Mouse (Mus musculus): ENCODE results near the gene Zcchc24.
"Not testable (repeated sequence)": the region's sequence is repeated elsewhere in the genome, so short reads cannot be mapped to it uniquely, and the experiment has no call there.

The Zcchc24 gene

DNA sequence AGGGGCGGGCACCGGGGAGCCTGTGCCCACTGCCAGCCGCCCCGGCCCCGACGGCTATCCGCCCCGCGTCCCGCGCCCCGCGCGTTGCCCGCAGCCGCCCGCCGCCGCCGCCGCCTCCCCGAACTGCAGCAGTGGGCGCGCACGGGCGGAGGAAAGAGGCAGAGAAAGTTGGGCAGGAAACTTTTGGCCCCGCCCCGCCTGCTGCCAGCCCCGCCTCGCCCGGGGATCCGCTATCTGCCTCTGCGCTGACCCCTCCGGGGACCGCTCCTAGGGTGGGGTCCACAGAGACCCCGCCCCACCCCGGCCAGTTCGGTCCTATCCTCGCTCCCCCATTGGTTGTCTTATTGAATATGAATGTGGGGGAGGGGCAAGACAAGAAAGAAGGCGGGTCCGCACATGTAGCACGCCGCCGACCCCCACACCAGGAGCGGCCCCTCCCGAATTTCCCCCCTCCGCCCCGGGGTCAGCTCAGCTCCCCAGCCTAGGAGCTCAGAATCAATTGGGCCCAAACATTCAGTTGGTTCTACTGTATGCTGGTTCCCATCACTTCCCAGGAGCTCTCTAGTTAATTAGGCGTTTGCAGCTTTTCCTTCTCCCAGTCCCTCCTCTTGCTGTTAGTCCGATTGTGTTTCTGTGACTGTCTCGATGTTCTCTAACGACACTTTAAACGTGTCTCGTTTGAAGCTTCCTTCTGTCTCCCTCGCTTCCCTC, at the start of gene Zcchc24:
Gene Zcchc24 (minus strand): TSS at position 125 of the 711 bp plus-strand sequence.
- DNase-seq = peak; percentile 95

DNA sequence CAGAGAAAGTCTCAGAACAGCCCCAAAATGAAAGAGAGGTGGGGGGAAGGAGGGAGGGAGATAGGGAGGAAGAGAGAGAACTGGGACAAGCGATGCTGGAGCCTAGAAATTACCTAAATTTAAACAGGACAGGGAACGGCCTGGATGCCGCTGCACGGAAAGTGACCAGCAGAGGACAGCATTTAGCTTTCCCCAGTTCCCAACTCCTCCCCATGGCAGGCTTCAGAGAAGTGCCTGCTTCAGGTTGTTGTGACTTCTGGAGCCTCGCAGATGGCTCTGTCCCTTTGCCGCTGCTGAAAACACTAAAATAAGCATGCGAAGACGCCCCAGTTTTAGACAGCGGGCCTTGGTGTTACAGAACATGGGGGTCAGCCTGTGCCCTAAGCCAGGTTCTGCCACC, 47.6 kb upstream of the Zcchc24 start:
- peak; percentile 72 for DNase-seq

DNA sequence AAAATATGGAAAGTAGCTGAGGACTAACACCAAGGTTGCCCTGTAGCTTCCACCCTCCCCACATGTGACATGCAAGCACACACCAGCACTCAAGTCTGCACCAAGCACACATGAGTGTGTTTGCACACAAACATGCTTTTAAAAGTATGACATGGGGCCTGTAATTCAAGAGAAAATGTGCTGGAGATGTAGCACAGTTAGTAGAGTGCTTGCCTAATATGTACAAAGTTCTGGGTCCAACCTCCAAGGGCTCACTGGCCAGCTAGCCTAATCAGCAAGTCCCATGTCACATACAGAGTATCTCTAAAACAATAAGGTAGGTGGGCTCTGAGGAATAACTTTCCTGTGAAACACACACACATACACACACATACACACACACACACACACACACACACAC, 45.3 kb upstream of the Zcchc24 start:
- DNase-seq = no peak

DNA sequence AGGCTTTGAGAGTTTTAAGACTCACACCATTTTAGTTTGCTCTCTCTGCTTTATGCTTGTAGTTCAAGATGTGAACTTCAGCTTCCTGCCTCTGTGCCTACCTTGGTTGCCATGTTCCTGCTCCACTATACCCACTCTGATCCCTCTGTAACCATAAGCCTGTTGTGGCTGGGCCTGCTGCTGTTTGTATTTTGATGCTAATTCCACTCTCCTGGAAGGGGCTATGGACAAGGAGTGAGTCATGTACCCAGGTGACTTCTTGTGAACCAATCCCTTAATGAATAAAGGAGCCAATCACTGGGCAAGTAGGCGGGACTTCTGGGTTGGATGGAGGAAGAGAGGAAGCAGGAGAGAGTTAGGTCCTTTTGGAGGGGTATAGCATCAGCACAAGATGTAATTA, 42.2 kb upstream of the Zcchc24 start:
- not testable (repeated sequence) for DNase-seq

DNA sequence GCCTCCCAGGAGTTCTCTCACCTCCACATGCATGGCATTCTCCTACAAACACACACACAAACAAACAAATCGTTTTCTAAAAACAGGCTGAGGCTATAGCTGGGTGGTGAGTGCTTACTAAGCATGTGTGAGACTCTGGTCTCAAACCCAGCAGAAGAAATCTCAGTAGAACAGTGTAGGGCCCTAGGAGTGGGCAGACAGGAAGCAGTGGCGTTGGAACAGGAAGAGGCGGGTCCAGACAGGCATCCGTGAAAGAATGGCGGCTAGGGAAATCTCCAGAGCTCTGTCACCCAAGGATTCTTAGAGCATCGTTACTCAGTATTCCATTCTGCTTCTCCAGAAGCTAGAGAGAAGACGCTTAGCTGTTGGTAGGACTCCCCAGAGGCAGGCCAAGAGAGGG, 37.7 kb upstream of the Zcchc24 start:
- DNase-seq = no peak

DNA sequence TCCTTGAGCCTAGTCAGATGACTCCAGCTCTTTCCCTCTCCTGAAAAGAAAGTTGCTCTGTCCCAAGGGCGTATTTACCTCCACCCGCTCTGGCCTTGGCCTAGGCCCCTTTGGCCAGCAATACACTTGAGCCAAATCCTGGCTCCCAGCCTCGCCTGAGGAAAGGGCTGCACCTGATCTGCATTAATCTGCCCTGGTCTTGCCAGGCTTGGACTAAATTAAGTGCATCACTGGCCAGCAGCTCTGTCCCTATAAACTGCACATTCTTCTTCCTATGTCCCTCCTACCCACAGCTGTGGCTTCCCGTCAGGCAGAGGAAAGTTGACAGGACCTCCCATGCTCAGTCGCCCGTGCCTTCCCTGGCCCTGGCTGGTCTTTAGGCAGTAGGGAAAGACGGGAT, 37.0 kb upstream of the Zcchc24 start:
- peak; percentile 49 for DNase-seq

DNA sequence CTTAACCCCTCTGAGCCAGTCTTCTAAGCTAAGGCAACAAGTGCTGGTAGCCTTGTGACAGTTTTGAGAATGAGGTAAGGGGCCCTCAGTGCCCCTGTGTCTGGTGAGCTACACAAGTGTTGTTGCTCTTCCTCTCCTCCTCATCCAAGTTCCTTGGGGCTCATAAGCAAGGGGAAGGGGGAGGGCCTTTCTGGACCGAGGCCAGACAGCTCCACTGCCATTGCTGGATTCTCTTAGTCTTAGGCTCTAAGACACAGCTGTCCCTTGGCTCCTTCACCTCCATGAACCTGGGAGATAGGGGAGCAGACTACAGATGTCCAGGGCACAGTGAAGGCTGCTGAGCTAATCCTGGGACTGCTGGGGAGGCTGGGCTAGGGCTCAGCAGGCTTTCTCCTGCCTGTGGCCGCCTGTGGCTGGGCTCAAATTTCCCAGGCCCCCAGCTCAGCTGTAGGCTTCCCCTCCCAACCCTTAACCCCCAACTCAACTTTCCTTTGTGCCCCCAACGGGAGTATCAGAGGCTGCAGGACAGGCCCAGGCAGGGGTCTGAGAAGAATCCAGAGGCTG, 34.5 kb upstream of the Zcchc24 start:
- no peak for DNase-seq

DNA sequence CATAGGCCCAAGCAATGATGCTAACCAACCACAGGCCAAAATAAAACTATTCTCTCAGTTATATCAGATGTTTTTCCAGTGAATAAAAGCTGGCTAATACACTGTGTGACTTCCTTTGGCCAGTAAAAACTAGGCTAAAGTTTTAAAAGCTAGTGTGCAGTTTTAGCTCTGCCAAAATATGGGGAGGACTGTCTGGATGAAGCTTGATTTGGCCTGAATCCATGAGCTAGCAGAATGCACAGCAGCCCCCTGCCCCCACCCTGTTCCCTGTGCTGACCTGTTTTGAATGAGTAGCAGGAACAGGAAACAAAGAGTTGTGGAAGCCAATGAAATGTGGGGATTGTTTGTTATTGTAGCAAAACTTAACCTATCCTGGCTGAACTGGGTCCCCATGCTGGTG, 33.7 kb upstream of the Zcchc24 start:
- DNase-seq = no peak

DNA sequence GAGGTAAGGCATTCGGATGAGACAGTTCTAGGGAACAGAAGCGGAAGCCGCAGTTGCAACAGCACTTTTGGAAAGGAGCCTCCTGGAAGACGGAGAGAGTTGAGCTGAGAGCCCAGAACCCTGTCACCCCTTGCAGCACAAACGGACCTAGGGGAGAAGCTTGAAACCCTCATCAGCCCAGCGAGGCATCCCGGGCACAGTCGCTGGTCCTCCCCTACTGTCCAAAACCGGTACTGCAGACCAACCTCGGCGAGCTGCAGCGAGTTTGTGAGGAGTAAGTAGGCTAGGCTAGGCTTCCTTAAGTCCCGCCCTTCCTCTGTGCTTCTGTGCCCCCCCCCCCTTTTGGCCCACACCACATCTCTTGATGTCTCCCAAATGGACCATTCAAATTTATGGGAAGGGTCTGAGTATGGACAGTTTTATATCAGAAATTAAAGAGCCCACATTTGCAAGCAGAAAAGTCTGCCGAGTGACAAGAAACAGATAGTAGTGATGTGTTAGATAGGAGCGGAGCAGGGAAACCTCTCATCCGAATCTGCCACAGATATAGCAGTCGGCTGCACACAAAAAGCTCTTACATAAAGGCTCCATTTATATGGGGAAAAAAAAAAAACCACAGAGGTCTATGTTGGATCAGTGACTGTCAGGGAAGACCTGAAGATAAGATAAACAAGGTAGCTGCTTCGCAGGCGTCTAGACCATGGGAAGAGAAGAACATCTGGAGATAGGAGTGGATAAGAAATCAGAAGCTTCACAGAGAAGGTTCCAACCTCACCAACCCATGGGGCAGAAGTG, 31.5 kb upstream of the Zcchc24 start:
- peak; percentile 86 for DNase-seq

DNA sequence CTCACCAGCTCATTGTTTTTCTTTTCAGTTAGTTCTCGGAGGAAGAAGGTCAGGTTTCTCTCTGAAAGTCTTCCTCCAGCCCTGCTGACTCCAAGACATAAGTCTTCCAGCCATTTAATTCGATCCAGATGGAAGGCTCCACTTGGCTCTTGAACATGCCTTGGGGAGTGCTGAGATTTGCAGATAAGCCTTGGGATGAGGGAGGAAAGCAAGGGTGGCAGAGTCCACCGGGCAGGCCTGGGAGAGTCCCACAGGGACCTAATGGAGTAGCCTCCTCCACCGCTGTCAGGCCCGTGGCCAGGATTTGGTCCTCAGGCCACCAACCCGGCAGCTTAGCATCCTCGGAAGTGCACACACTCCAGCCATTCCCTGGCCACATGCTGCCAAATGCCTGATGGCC, 27.8 kb upstream of the Zcchc24 start:
- no peak for DNase-seq

DNA sequence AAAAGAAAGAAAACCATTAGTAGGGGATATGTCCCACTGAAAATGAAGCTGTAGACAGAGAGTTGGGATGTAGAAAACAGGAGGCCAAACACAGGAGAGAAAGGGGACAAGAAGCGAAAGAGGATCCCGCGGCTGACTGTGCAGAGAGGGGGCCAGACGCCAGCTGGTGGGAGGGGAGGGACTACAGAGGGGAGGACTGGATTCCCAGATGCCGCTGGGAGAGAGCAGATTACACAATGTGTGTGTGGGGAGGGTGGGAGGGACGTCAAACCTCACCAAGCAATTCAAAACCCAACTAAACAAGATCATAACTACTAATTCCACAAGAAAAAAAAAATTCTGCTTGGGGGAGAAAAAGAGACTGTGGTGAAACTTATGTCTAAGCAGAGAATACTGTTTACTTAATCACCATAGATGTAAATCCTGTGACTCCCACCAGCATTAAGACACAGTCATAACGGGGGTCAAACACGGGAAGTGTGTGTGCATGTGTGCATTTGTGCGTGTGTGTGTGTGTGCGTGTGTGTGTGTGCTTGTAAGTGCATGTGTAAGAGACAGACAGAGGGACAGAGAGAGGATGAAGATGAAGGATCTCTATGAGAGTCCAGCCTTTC, 26.8 kb upstream of the Zcchc24 start:
- DNase-seq = peak; percentile 78

DNA sequence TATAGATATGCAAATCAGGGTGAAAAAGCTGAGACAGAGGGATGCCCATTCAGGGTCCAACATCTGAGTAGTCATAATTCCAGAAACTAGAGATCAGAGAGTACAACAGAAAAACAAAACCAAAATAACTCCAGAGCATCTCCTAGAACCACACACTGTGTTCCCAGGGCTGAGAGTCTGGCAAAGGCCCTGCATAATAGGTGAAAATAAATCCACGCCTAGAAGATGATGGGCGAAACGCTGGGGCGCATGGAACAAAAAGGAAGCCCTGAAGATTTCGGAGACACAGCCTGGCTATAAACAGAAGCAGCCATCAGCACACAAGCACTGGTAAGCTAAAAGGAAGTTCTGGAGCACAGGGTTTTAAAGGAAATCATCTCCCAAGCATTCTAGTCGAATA, 26.2 kb upstream of the Zcchc24 start:
- DNase-seq = no peak

DNA sequence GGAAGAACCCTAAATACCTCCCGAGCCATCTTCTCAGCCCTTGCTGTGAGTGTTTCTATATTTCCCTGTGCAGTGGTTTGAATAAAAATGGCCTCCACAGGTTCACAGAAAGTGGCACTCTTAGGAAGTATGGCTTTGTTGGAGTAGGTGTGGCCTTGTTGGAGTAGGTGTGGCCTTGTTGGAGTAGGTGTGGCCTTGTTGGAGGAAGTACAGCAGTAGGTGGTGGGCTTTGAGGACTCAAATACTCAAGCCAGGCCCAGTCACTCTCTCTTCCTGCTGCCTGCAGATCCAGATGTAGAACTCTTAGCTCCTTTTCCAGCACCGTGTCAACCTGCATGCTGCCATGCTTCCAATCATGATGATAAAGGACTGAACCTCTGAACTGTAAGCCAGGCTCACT, 25.5 kb upstream of the Zcchc24 start:
- no peak for DNase-seq

DNA sequence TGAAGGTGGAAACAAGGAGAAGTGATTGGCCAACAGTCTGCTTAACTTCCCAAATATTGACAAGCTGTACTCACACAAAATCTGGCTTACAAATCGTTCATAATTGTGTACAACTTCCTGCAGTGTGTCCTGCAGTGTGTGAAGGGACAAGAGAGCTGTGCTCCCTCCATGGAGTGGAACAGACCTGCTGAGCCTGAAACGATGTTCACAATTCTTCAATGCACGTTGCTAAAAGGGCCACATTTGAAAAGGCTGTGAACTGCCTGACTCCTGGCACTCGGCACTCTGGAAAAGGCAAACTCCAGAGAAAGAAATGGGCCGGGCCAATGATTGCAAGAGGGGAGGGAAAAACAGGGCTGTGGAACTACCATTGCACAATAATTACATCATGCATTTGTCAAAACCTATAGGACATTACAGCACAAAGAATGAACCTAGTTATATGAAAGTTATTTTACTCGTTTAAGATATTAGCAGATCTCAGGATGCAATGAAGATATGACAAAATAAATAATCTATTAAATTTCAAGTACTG, 22.0 kb upstream of the Zcchc24 start:
- DNase-seq = no peak

DNA sequence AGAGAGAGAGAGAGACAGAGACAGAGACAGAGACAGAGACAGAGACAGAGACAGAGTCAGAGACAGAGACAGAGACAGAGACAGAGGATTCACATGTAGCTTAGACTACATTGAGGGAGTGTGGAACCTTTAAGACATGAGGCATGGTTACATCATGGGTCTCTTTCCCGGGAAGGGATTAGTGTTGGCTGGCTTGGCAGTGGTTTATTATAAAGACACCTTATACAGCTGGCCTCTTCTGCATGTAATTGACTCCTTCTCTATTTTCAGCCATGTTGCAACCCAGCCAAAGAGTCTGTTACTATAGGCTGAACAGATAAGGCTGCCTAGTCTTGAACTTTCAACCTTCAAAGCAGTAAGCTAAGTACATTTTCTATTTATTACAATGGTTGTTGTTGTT, 21.1 kb upstream of the Zcchc24 start:
- DNase-seq = no peak

DNA sequence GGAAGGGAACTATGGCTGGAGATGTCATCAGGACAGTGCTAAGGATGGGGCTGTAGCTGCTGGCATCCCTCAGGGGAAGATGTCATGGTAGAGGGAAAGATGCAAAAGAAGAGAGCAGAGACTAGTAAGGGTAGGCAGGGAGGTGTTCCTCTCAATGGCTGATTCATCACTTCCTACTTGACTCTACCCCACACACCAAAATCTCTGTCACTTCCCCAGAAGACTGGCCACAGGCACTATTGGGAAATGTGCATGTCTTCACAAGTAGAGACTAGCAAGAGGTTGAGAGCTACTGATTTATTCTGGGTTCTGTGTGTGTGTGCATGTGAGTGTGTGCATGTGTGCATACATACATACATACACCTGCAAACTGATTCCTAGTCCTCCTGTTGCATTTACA, 20.4 kb upstream of the Zcchc24 start:
- no peak for DNase-seq

DNA sequence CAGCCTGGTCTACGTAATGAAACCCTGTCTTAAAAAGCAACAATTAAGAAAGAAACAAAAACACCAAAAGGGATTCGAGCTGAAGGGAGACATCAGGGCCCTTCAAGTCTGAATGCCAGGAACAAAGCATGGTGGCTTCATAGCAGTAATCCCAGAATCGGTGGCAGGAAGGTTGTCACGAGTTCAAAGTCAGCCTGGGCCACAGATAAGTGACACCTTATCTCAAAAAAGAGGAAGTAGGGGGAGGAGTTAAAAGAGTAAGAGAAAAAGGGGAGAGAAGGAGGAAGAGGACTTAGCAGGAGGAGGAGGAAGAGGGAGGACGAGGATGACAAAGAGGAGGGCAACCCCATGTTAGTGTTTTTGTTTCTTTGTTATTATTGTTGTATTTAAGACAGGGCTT, 19.4 kb upstream of the Zcchc24 start:
- no peak for DNase-seq

DNA sequence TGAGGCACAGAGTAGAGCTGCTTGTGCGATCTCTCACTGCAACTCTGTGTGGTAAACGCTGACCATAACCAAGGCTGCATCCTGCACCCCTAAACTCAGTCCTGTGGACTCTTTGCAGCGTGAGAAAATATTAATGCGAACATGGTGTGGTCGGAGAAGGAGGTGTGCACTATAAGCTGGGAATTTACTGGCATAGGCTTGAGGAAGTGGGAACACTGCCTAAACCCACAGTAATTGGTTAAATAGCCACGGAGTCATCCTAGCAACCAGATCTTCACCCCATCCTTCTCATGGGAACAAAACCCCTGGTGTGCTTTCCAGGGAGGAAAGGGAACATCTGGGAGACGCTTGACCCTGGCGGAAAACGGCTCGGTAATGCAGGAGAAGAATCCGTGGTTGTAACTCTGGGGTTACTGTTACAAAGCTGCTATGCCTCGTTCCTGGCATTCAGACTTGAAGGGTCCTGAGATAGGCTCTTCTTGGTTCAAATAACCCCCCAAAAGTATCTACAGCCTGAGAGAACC, 18.6 kb upstream of the Zcchc24 start:
- DNase-seq = no peak

DNA sequence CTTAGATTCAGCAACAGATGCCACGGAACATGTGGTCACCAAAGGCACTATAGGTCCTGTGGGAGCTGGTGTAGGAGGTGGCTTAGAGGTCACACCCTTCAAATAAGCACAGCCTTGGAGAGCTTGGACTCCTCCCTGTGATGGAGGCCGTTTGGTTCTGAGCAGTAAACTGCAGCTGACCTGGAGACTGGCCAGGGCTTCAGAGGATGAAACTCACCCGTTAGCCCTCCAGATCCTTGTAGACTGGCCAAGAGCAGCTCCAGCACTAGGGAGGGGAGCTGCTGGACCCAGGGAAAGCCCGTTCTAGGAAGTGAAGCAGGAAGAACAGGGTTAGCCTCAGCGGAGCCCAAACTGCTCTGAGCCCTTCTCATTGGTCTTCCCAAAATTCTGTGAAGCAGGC, 18.1 kb upstream of the Zcchc24 start:
- no peak for DNase-seq

DNA sequence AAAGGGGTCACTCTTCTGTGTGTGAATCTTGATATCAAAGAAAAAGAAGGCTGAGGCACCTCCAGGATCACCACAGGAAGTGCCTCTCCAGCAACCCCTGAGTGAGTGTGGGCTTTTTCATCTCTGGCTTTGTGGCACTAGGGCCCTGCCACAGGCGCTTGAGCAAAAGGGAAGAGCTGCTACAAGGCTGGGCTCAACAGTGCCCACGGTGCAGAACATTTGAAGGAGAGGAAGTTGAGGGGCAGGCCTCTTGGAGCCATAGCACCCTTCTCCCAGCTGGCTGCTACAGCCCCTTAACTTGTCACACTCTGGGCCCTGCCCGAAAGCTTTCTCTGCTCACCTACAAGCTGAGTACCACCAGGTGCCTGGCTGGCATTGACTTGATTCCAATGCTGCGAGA, 16.4 kb upstream of the Zcchc24 start:
- DNase-seq = no peak

DNA sequence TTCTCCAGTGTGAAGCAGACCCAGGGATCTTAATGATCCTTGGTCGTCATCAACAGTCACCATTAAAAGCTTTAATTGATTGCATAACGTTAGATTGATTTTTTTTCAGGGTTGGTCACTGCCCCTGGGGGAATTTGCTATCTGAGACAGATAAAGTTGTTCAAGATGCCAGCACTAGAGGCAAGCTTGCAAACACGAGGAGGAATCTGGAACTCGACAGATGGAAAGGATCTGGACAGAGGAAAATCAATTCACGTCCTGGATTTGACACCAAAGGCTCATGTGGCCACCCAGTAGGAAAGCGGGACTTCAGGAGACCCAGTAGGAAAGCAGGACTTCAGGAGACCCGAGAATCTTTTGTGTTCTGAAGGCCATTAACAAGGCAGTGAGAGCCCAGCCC, 14.4 kb upstream of the Zcchc24 start:
- DNase-seq = no peak

DNA sequence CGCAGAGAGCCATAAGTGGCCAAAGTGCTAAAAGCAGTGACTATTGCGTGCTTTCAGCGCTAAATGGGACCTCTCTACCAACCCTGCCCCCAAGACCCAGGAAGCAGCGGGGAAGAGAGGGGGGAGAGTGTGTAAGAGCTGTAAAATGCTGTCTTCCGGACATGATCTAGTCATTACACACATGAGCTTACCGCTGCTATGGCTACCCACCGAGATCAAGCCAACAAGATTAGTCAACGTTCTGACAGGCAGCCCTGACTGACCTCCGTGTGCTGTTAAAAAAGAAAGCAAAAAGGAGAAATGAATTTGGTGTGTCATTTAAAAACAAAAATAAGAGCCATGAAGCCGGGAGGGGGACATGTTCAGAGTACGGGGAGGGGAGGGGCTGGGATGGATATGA, 11.8 kb upstream of the Zcchc24 start:
- DNase-seq = peak; percentile 59

DNA sequence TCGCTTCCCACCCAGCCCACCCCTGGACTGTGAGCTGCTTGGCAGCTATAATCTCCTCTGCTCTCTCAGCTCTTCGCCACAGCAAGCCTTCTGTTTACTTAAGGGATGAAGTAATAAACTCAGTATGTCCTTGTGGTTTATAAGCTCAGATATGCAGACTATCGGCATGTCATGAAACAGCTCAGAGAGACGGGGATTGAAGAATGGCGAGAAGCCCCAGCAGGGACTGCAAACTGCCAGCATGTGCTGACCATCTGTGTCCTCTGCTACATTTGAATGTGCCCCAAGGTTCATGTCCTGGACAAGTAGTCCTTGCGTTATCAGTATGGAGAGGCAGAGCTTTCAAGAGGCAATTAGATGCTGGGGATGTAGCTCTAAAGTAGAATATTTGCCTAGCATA, 7.5 kb upstream of the Zcchc24 start:
- no peak for DNase-seq

Data from retina, postnatal 1 day (tissue).